Mouse (Mus musculus) embryonic facial prominence, embryonic 14.5 days (tissue): ENCODE data around the gene Cacnb4. TPM values are rescaled to one million over a fixed set of nuclear protein-coding genes. Genes with fewer than 3 reads are reported as not detected.

Experiments
- ATAC-seq: fragments of 200-750 bp; cut with Nextera tagmentation; 2 replicates; pipeline ENCODE4 v1.8.0; 2017; ENCODE audit warnings: low read depth, moderate number of reproducible peaks, moderate TSS enrichment
- DNase-seq: peaks from one replicate; pipeline ENCODE4 v3.0.0-alpha.2; 2015; ENCODE audit warnings: low spot score
- H3K27ac ChIP-seq: fragments of 300-500 bp; sonication (generic); replicated peaks from 2 replicates; pipeline ENCODE4 v1.5.1; 2014; ENCODE audit warnings: low read depth, mild to moderate bottlenecking, low read length, moderate library complexity
- H3K27me3 ChIP-seq: fragments of 300-500 bp; sonication (generic); replicated peaks from 2 replicates; pipeline ENCODE4 v1.6.1; 2014; ENCODE audit warnings: low read length; ENCODE audit not compliant: control insufficient read depth, insufficient read depth
- H3K36me3 ChIP-seq: fragments of 300-500 bp; sonication (generic); 2 replicates; pipeline ENCODE4 v1.6.1; 2014; ENCODE audit warnings: low read length, mixed read lengths; ENCODE audit not compliant: control insufficient read depth, insufficient read depth
- H3K4me1 ChIP-seq: fragments of 300-500 bp; sonication (generic); 2 replicates; pipeline ENCODE4 v1.6.1; 2014; ENCODE audit warnings: antibody characterized with exemption, low read length; ENCODE audit not compliant: control insufficient read depth, insufficient read depth
- H3K4me2 ChIP-seq: fragments of 300-500 bp; sonication (generic); 2 replicates; pipeline ENCODE4 v1.6.1; 2014; ENCODE audit warnings: low read depth, mild to moderate bottlenecking, low read length, moderate library complexity, mixed read lengths
- H3K4me3 ChIP-seq: fragments of 300-500 bp; sonication (generic); 2 replicates; pipeline ENCODE4 v1.5.1; 2014; ENCODE audit warnings: low read depth, mild to moderate bottlenecking, low read length
- H3K9ac ChIP-seq: fragments of 300-500 bp; sonication (generic); 2 replicates; pipeline ENCODE4 v1.6.1; 2014; ENCODE audit warnings: low read depth, mild to moderate bottlenecking, low read length, moderate library complexity, mixed read lengths
- H3K9me3 ChIP-seq: fragments of 300-500 bp; sonication (generic); 2 replicates; pipeline ENCODE4 v1.6.1; 2016; ENCODE audit warnings: low read length; ENCODE audit not compliant: control insufficient read depth
- WGBS: fragments of 180-500 bp; shearing (Covaris S2); extraction: QIAGEN DNeasy Blood & Tissue Kit; methylation state at CpG from one replicate; pipeline ENCODE4 v1.1.7; 2014; 5-methylcytosine and 5-hydroxymethylcytosine counted together
- polyA plus RNA-seq: library from polyadenylated mRNA; unstranded; fragments of >200 nt; fragmentation: Nextera tagmentation; extraction: Ambion mirVana; gene quantifications from 2 replicates; pipeline ENCODE4 v1.2.1, GENCODE M21; 2014

Cacnb4 gene
- polyA plus RNA-seq, 1 experiment from 2014 or later: 1.4 TPM

DNA sequence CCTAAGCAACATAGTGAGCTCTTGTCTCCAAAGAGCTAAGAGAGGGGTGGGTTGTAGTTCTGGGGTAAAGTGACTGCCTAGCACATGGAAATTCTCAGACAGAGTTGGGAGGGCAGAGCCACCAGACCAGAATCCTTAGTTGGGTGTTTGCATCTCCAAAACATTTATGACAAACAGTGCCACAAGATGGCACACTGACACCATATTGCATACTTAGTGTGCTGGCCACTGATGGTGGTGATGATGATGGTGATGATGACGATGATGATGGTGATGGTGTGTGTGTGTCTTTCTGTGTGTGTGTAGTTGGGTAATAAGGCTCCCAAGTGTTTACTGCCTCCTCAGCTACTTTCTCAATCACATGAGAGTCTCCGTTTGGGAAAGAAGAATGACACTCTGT lies 54.0 kb downstream of the Cacnb4 start:
- ATAC-seq (no peak), DNase-seq (no peak)
- Histone ChIP-seq H3K4me3 (no peak overlapping the region), H3K4me2 (no peak overlapping the region), H3K9me3 (no peaks in the 10 kb centered on the region), H3K9ac (no peak overlapping the region), H3K36me3 (no peaks in the 10 kb centered on the region), H3K4me1 (no peaks in the 10 kb centered on the region), H3K27me3 (no peaks in the 10 kb centered on the region), H3K27ac (no peak overlapping the region)
- WGBS: 72% methylated on average over 2 of the region's 2 CpGs

DNA sequence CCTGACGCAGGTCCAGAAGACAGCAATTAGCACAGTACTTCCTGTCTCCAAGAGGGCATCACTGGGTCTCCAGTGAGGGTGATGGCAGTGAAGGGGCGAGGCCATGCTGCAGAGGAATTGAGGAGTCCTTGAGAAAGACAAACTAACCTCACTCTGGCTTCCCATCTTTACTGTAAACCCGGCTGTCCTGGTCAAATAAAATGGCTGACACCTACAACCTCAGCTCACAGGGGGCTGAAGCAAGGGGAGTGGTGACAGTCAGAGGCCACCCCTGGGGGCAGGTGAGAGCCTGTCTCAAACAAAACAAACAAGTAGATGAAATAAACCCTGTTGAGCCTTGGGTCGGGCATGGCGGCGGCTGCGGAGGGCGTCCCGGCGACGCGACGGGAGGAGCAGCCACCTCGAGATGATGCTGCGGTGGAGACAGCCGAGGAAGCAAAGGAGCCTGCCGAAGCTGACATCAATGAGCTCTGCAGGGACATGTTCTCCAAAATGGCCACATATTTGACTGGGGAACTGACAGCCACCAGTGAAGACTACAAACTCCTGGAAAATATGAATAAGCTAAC lies 57.1 kb downstream of the Cacnb4 start:
- ATAC-seq (no peak), DNase-seq (no peak)
- H3K36me3 ChIP-seq: no peaks in the 10 kb centered on the region
- peak overlapping the region; percentile 38; the same call in 1 of the 2 replicates for H3K4me2 ChIP-seq
- H3K27me3 ChIP-seq: no peaks in the 10 kb centered on the region
- no peaks in the 10 kb centered on the region for H3K4me1 ChIP-seq
- H3K9me3 ChIP-seq: no peaks in the 10 kb centered on the region
- no peak overlapping the region for H3K9ac ChIP-seq
- WGBS: 72% methylated on average over 16 of the region's 17 CpGs
- no peak overlapping the region for H3K27ac ChIP-seq
- H3K4me3 ChIP-seq: no peak overlapping the region

DNA sequence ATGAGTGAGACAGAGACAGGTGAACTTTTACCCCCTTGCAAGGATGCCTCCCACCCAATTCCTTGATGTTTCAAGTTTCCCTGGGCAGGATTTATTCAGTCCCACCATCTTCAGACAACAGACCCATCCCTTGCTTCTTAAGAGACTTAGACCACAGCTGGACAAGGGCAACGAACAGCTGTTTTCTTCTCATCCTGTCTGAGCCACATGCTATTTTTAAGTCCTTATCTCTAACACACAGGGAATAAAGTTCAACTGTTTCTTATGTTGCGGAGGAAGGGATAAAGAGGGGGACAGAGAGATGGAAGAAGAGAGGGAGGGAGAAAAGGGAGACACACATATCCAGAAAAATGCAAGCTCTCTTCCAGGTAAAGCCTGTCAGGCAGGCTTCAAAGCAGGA lies 57.8 kb downstream of the Cacnb4 start:
- no peak overlapping the region for H3K9ac ChIP-seq
- DNase-seq (no peak), ATAC-seq (no peak)
- 74% methylated on average over 2 of the region's 2 CpGs for WGBS
- no peaks in the 10 kb centered on the region for H3K36me3 ChIP-seq
- H3K4me2 ChIP-seq: no peak overlapping the region
- no peak overlapping the region for H3K4me3 ChIP-seq
- no peaks in the 10 kb centered on the region for H3K9me3 ChIP-seq
- no peaks in the 10 kb centered on the region for H3K27me3 ChIP-seq
- H3K4me1 ChIP-seq: no peaks in the 10 kb centered on the region
- H3K27ac ChIP-seq: no peak overlapping the region

DNA sequence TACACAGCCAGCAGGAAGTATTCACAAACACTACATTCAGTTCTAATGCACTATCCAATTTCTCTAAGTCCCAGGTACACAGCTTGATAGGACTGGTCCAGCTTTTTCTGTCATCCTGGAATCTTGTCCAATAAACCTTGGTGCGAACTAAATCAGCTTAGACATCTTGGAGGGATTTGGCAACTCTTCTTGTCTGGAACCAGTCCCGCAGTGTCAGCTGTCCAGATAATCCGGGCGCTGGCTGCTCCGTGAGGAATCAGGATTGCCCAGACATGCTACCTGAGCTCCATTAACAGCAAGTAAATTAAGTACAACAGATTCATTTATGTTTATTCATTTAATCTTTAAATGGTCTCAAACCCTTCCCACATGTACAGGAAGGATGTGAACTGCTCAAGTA lies 61.2 kb downstream of the Cacnb4 start:
- DNase-seq (peak; percentile 71), ATAC-seq (peak; percentile 57; the same call in 1 of the 2 replicates)
- Histone ChIP-seq H3K27ac (no peak overlapping the region), H3K4me3 (no peak overlapping the region), H3K36me3 (no peaks in the 10 kb centered on the region), H3K27me3 (no peaks in the 10 kb centered on the region), H3K9ac (no peak overlapping the region), H3K4me1 (no peaks in the 10 kb centered on the region), H3K4me2 (no peak overlapping the region), H3K9me3 (no peaks in the 10 kb centered on the region)
- WGBS: 72% methylated on average over 5 of the region's 5 CpGs

DNA sequence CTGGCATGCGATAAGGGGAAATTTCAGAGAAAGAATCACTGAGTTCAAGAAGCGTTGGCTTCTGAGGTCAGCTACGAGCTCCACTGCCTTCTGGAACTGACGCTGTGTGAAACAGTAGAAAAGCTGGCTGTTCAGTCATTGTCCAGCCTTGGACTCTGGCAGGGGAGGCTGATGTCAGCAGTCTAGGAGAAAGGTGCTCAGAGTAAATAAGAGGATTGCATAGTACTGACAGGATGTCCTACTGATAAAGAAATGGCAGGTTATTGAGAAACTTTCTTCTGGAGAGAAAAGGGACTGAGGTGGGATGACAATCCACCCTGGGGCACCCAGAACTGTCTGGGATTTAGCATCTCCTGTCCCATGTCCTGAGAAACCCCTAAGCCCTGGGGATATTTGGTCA lies 62.7 kb downstream of the Cacnb4 start:
- Histone ChIP-seq H3K4me1 (no peaks in the 10 kb centered on the region), H3K27ac (no peak overlapping the region), H3K4me2 (no peak overlapping the region), H3K4me3 (no peak overlapping the region), H3K9me3 (no peaks in the 10 kb centered on the region), H3K9ac (no peak overlapping the region), H3K27me3 (no peaks in the 10 kb centered on the region), H3K36me3 (no peaks in the 10 kb centered on the region)
- 90% methylated on average over 4 of the region's 4 CpGs for WGBS
- no peak for DNase-seq
- no peak for ATAC-seq

DNA sequence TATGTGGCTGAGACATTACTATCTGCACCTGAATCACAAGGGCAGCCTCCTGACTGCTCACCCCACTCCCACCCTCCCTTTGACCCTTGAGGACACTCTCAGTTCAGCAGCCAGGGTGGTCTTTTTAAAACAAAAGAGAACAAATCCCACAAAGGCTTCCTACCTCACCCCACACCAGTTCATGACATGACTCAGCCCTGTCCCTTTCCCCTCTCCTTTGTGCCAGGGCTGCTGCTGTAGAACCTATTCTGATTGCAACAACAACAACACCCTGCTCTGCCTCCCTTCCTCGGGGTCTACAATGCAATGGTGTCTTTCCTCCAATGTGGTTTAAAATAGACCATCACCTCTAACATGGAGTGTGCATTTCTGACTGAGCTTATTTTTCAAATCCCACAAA lies 67.1 kb downstream of the Cacnb4 start:
- Histone ChIP-seq H3K9me3 (no peaks in the 10 kb centered on the region), H3K36me3 (no peaks in the 10 kb centered on the region), H3K4me1 (no peaks in the 10 kb centered on the region), H3K27me3 (no peaks in the 10 kb centered on the region), H3K9ac (no peak overlapping the region), H3K27ac (no peak overlapping the region), H3K4me3 (no peak overlapping the region), H3K4me2 (no peak overlapping the region)
- ATAC-seq (no peak), DNase-seq (no peak)
- 50% methylated on average over 1 of the region's 1 CpGs for whole genome bisulfite sequencing

DNA sequence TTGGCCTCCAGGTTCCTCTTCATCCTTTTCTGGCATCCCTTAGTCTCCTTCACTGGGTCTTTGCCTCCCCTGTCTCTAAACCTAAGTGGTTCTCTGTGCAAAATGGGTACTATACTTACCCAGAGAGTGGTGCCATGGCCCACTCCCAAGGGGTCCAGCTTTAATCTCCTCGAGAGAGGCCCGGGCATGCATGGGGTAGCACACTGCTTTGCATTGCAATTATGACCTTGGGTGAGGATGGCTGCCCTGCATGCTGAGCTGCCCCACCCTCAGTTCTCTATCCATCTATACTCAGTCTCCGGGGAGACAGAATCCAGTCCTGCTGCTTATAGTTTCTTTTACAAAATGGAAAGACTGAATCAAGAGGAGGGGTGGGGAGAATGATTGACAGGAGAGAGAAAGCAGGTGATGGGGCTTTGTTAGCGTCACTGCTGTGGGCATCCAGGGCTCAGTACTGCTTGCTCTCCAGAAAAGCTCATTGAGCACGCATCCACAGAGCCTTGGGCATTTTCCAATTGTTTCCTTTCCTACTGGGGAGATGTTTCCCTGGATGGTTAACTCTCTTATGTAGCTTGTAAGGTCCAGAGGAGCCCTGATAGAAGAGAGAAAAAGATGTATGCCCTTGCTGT lies 68.7 kb downstream of the Cacnb4 start:
- no peaks in the 10 kb centered on the region for H3K4me1 ChIP-seq
- no peak overlapping the region for H3K9ac ChIP-seq
- 71% methylated on average over 5 of the region's 5 CpGs for WGBS
- DNase-seq (no peak), ATAC-seq (no peak)
- H3K27me3 ChIP-seq: no peaks in the 10 kb centered on the region
- no peaks in the 10 kb centered on the region for H3K9me3 ChIP-seq
- H3K27ac ChIP-seq: no peak overlapping the region
- no peak overlapping the region for H3K4me3 ChIP-seq
- H3K36me3 ChIP-seq: no peaks in the 10 kb centered on the region
- H3K4me2 ChIP-seq: no peak overlapping the region

GRCm38 (mm10) chr2:52606331-52606730 lies 70.3 kb downstream of the Cacnb4 start:
- Histone ChIP-seq H3K4me1 (no peaks in the 10 kb centered on the region), H3K36me3 (no peaks in the 10 kb centered on the region), H3K27ac (no peak overlapping the region), H3K27me3 (no peaks in the 10 kb centered on the region), H3K9me3 (no peaks in the 10 kb centered on the region), H3K4me2 (no peak overlapping the region), H3K9ac (no peak overlapping the region), H3K4me3 (no peak overlapping the region)
- no peak for ATAC-seq
- no peak for DNase-seq
- 88% methylated on average over 4 of the region's 4 CpGs for WGBS

DNA sequence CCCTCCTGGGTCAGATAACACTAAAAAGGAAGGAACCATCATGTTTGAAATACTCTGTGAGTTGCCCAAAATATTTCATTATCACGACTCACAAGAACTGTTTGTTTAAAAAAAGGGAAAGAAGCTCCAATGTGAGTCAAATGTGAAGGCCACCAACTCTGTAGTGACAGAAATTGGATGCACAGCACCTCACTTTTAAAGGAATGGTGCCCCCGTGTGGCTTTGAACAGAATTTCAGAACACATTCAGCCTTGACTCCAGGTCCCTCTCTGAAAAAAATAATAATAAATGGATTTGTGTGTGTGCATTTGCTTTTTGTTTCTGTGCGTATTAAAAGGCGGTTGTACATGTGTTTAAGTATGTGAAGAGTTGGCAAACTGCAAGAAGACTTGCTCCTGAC lies 71.3 kb downstream of the Cacnb4 start:
- no peak overlapping the region for H3K9ac ChIP-seq
- no peak overlapping the region for H3K4me2 ChIP-seq
- DNase-seq (peak; percentile 75), ATAC-seq (no peak)
- H3K27ac ChIP-seq: no peak overlapping the region
- no peaks in the 10 kb centered on the region for H3K36me3 ChIP-seq
- H3K27me3 ChIP-seq: no peaks in the 10 kb centered on the region
- no peaks in the 10 kb centered on the region for H3K9me3 ChIP-seq
- H3K4me1 ChIP-seq: no peaks in the 10 kb centered on the region
- WGBS: 22% methylated on average over 4 of the region's 4 CpGs
- H3K4me3 ChIP-seq: no peak overlapping the region
